Mouse (Mus musculus) liver, postnatal 0 days (tissue): ENCODE measurements around the gene Nxf3.
"Not testable (repeated sequence)": the region's sequence is repeated elsewhere in the genome, so short reads cannot be mapped to it uniquely, and the experiment has no call there.

Experiments used
- CTCF ChIP-seq: sonication (generic); IDR thresholded peaks from 2 replicates; pipeline ENCODE4 v1.5.1; 2016; ENCODE audit warnings: antibody characterized with exemption, low read depth
- EP300 ChIP-seq: IDR thresholded peaks from 2 replicates; pipeline ENCODE4 v1.6.1; 2016; ENCODE audit warnings: antibody characterized with exemption, low read depth, mild to moderate bottlenecking

- not testable (repeated sequence) for TF ChIP-seq CTCF, EP300
These were observed 52.0 kb downstream of the Nxf3 start, which contains the start of gene Arxes1 for GRCm38 (mm10) chrX:136032799-136033763.
